Mouse (Mus musculus) liver, adult (tissue): Measurements from ENCODE around the gene Mitf.

Experiments used
- GATA4 ChIP-seq: IDR thresholded peaks from 2 replicates; pipeline ENCODE4 v1.6.1; 2014; ENCODE audit warnings: mild to moderate bottlenecking, low read length; ENCODE audit not compliant: insufficient replicate concordance

Mitf gene

GRCm38 (mm10) chr6:97937897-97938614, 131.2 kb downstream of the Mitf start:
- TF ChIP-seq GATA4: no peak

- TF ChIP-seq GATA4: no peak
Measured at GRCm38 (mm10) chr6:97940916-97941315, 134.1 kb downstream of the Mitf start.

DNA sequence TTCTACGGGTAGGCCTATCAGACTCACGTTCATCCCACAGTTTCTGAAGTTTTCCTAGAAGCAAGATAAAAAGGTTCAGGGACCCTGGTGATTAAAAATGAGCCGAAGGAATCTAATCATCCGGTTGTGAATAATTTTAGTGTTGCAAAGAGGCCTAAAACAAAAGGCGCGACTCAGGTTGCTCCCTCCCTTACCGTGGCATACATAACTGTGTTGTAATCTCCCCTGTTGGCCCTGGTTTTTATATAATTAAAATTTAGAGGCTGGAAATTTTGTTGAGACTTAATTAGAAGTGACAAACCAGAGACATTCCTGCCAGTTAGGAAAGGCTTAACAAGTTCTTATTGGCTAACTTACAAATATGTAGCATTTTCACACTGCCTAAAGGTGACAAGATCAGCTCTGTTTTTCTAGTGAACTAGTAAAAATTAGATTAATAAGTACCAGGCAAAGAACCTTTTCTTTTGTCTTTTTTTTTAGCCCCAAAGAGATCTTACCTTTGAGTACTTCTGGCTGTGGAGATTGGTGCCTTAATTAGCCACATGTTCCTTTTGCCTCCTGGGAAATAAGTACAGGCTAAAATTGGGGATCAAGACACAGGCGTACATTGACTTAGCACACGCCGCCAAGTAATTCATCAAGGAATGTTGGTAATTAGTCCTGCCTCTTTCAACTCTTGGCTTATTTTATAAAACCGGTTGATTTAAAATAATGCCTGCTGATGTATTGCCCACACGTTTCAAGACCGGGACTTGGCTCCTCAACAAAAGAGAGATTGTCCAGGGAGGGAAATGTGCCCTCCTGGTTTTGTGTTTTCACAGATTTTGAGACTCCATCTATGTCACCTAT, 143.4 kb downstream of the Mitf start:
- TF ChIP-seq GATA4: no peak

- no peak for TF ChIP-seq GATA4
Measured at GRCm38 (mm10) chr6:97950882-97951245, 144.0 kb downstream of the Mitf start.

DNA sequence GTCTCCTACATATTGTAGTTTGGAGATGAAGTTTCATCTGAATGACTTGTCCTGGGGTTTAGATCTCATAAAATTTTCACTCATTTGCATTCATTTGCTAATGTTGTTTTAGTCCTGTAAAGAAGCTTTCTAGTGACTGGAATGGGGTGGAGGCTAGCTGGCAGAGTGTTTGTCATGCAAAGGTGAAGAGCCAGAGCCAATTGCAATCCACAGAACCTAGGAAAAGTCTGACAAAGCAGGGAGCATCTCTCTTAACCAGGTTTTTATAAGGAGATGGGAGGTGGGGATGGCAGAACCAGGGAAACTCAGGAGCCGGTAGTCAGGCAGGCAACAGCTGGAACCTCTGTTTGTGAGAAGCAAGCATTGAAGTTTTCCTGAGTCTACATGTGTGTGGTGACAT, 144.9 kb downstream of the Mitf start:
- TF ChIP-seq GATA4: no peak

GRCm38 (mm10) chr6:97952845-97953244, 146.0 kb downstream of the Mitf start:
- TF ChIP-seq GATA4: no peak

- TF ChIP-seq GATA4: no peak
Measured at GRCm38 (mm10) chr6:97956121-97956520, 149.3 kb downstream of the Mitf start.

GRCm38 (mm10) chr6:97956636-97957035, 149.8 kb downstream of the Mitf start:
- no peak for TF ChIP-seq GATA4

GRCm38 (mm10) chr6:97958276-97958675, 151.4 kb downstream of the Mitf start:
- no peak for TF ChIP-seq GATA4

- TF ChIP-seq GATA4: no peak
Measured at GRCm38 (mm10) chr6:97961776-97962175, 154.9 kb downstream of the Mitf start.

DNA sequence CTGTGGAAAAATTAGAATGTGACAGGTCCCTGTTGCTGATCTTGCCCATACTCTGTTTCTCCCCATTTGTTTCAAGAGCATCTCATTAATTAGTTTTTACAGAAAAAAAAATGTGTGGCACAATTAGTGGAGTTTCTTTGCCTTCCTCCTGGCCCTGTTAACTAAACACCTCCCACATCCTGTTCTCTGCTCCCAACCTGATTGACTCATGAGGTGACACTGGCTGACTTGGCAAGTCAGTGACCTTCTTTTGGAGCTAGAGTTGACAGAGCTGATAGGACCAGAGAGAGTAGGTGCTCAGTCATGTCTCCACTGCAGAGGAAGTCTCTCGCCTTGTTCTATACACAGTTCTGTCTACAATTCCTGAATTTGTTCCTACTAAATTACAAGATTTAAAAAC, 155.5 kb downstream of the Mitf start:
- no peak for TF ChIP-seq GATA4

DNA sequence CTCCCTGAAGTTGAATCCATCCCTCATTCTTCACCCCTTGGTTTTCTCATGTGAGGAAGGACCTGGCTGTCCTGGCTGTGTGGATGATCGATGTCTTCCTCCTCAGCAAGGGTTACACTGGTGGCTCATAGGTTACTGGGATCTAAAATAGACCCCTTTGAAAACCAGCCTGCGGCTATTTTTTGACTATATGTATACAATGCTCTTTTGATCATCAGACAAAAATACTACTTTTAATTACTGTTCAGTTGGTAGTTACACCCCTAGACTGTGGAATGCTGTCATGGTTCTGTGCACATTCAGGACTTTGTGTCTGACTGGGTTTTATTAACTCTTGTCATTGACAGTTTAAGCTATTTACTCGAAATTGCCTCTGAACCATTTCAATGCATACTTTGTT, 157.9 kb downstream of the Mitf start:
- TF ChIP-seq GATA4: no peak

- no peak for TF ChIP-seq GATA4
Measured at GRCm38 (mm10) chr6:97981668-97982067, 174.8 kb downstream of the Mitf start.

GRCm38 (mm10) chr6:97985658-97986057, 178.8 kb downstream of the Mitf start:
- TF ChIP-seq GATA4: no peak

- no peak for TF ChIP-seq GATA4
Measured at GRCm38 (mm10) chr6:97986417-97986816, 179.6 kb downstream of the Mitf start.

GRCm38 (mm10) chr6:97993507-97993906, 186.7 kb downstream of the Mitf start:
- no peak for TF ChIP-seq GATA4
